Mouse (Mus musculus) heart, embryonic 12.5 days (tissue): ENCODE data around the gene Epha4. TPM values are rescaled to one million over a fixed set of nuclear protein-coding genes. Genes with fewer than 3 reads are reported as not detected.

Source experiments
- ATAC-seq: fragments of 200-750 bp; cut with Nextera tagmentation; 2 replicates; pipeline ENCODE4 v1.8.0; 2017; ENCODE audit warnings: moderate TSS enrichment, moderate library complexity; ENCODE audit not compliant: insufficient number of reproducible peaks, low FRiP score
- H3K27ac ChIP-seq: fragments of 300-500 bp; sonication (generic); 2 replicates; pipeline ENCODE4 v1.5.1; 2016; ENCODE audit warnings: mild to moderate bottlenecking, moderate library complexity; ENCODE audit not compliant: poor library complexity, severe bottlenecking
- H3K27me3 ChIP-seq: fragments of 300-500 bp; sonication (generic); replicated peaks from 2 replicates; pipeline ENCODE4 v1.6.1; 2016; ENCODE audit warnings: mild to moderate bottlenecking, moderate library complexity
- H3K36me3 ChIP-seq: fragments of 300-500 bp; sonication (generic); 2 replicates; pipeline ENCODE4 v1.6.1; 2016; ENCODE audit warnings: mild to moderate bottlenecking, moderate library complexity
- H3K4me1 ChIP-seq: fragments of 300-500 bp; sonication (generic); replicated peaks from 2 replicates; pipeline ENCODE4 v1.6.1; 2016; ENCODE audit warnings: mild to moderate bottlenecking
- H3K4me2 ChIP-seq: fragments of 300-500 bp; sonication (generic); 2 replicates; pipeline ENCODE4 v1.6.1; 2016; ENCODE audit warnings: mild to moderate bottlenecking, moderate library complexity
- H3K4me3 ChIP-seq: fragments of 300-500 bp; sonication (generic); 2 replicates; pipeline ENCODE4 v1.5.1; 2016; ENCODE audit warnings: mild to moderate bottlenecking
- H3K9ac ChIP-seq: fragments of 300-500 bp; sonication (generic); 2 replicates; pipeline ENCODE4 v1.6.1; 2016; ENCODE audit warnings: mild to moderate bottlenecking, moderate library complexity
- H3K9me3 ChIP-seq: fragments of 300-500 bp; sonication (generic); replicated peaks from 2 replicates; pipeline ENCODE4 v1.6.1; 2016; ENCODE audit warnings: mild to moderate bottlenecking, moderate library complexity
- WGBS: fragments of 180-500 bp; shearing (Covaris S2); methylation state at CpG from one replicate; pipeline ENCODE4 v1.1.7; 2016; 5-methylcytosine and 5-hydroxymethylcytosine counted together
- polyA plus RNA-seq: library from polyadenylated mRNA; unstranded; fragments of >200 nt; fragmentation: Nextera tagmentation; extraction: Ambion mirVana; gene quantifications from 2 replicates; pipeline ENCODE4 v1.2.1, GENCODE M21; 2016

The Epha4 gene
- polyA plus RNA-seq, 1 experiment from 2014 or later, result 6.2 TPM

GRCm38 (mm10) chr1:77512059-77512407 lies 2.9 kb downstream of the Epha4 start:
- Histone ChIP-seq H3K4me1 (peaks cover 22% of the 10 kb centered on the region), H3K4me2 (peak overlapping the region; percentile 94), H3K9me3 (no peaks in the 10 kb centered on the region), H3K4me3 (peak overlapping the region; percentile 67), H3K36me3 (no peaks in the 10 kb centered on the region), H3K27ac (no peak overlapping the region), H3K27me3 (no peaks in the 10 kb centered on the region), H3K9ac (peak overlapping the region; percentile 66; the same call in 1 of the 2 replicates)
- no peak for ATAC-seq
- 32% methylated on average over 4 of the region's 4 CpGs for WGBS

GRCm38 (mm10) chr1:77511372-77512058 lies 3.4 kb downstream of the Epha4 start:
- H3K9ac ChIP-seq, result 0 out of 2 replicates have a peak overlapping the region, but pooled peaks have one; percentile 66
- 67% methylated on average over 10 of the region's 10 CpGs for WGBS
- no peak overlapping the region for H3K4me2 ChIP-seq

GRCm38 (mm10) chr1:77510623-77511022 lies 4.3 kb downstream of the Epha4 start:
- H3K4me1 ChIP-seq, result peaks cover 14% of the 10 kb centered on the region
- H3K9me3 ChIP-seq, result no peaks in the 10 kb centered on the region
- H3K4me2 ChIP-seq, result no peak overlapping the region
- 69% methylated on average over 5 of the region's 5 CpGs for WGBS
- no peak overlapping the region for H3K4me3 ChIP-seq
- H3K9ac ChIP-seq, result no peak overlapping the region
- H3K36me3 ChIP-seq, result peaks cover 10% of the 10 kb centered on the region; the same call in 1 of the 2 replicates
- peaks cover 5% of the 10 kb centered on the region; the same call in 1 of the 2 replicates for H3K27me3 ChIP-seq
- H3K27ac ChIP-seq, result no peak overlapping the region
- ATAC-seq, result no peak

More at GRCm38 (mm10) chr1:77511372-77512058, 3.4 kb downstream of the Epha4 start:
- H3K4me1 ChIP-seq, result peaks cover 18% of the 10 kb centered on the region
- H3K9me3 ChIP-seq, result no peaks in the 10 kb centered on the region
- peaks cover 3% of the 10 kb centered on the region; the same call in 1 of the 2 replicates for H3K36me3 ChIP-seq
- ATAC-seq, result no peak
- H3K27ac ChIP-seq, result no peak overlapping the region
- peaks cover 5% of the 10 kb centered on the region; the same call in 1 of the 2 replicates for H3K27me3 ChIP-seq
- H3K4me3 ChIP-seq, result no peak overlapping the region

GRCm38 (mm10) chr1:77506856-77507200 lies 8.1 kb downstream of the Epha4 start:
- ATAC-seq, result no peak
- Histone ChIP-seq H3K27me3 (peaks cover 5% of the 10 kb centered on the region; the same call in 1 of the 2 replicates), H3K36me3 (peaks cover 10% of the 10 kb centered on the region; the same call in 1 of the 2 replicates), H3K4me3 (no peak overlapping the region), H3K4me2 (no peak overlapping the region), H3K27ac (no peak overlapping the region), H3K9ac (no peak overlapping the region), H3K4me1 (peaks cover 23% of the 10 kb centered on the region), H3K9me3 (no peaks in the 10 kb centered on the region)
- 87% methylated on average over 18 of the region's 18 CpGs for WGBS

- H3K4me3 ChIP-seq, result no peak overlapping the region
Observed at GRCm38 (mm10) chr1:77506038-77506855, 8.6 kb downstream of the Epha4 start.

GRCm38 (mm10) chr1:77505263-77505662 lies 9.6 kb downstream of the Epha4 start:
- Histone ChIP-seq H3K27me3 (peaks cover 5% of the 10 kb centered on the region; the same call in 1 of the 2 replicates), H3K9me3 (no peaks in the 10 kb centered on the region), H3K4me2 (no peak overlapping the region; the same call in 1 of the 2 replicates), H3K36me3 (peaks cover 10% of the 10 kb centered on the region; the same call in 1 of the 2 replicates), H3K4me3 (no peak overlapping the region), H3K27ac (no peak overlapping the region), H3K4me1 (peaks cover 22% of the 10 kb centered on the region), H3K9ac (no peak overlapping the region)
- 57% methylated on average over 8 of the region's 8 CpGs for WGBS
- no peak for ATAC-seq

More at GRCm38 (mm10) chr1:77506038-77506855, 8.6 kb downstream of the Epha4 start:
- ATAC-seq, result no peak
- Histone ChIP-seq H3K9me3 (no peaks in the 10 kb centered on the region), H3K27me3 (peaks cover 5% of the 10 kb centered on the region; the same call in 1 of the 2 replicates), H3K4me2 (no peak overlapping the region), H3K4me1 (peaks cover 22% of the 10 kb centered on the region), H3K27ac (no peak overlapping the region), H3K36me3 (peaks cover 10% of the 10 kb centered on the region; the same call in 1 of the 2 replicates), H3K9ac (no peak overlapping the region)
- WGBS, result 61% methylated on average over 21 of the region's 21 CpGs

GRCm38 (mm10) chr1:77504813-77505212 lies 10.1 kb downstream of the Epha4 start:
- no peak for ATAC-seq
- Histone ChIP-seq H3K9me3 (no peaks in the 10 kb centered on the region), H3K27ac (no peak overlapping the region), H3K27me3 (peaks cover 5% of the 10 kb centered on the region; the same call in 1 of the 2 replicates), H3K9ac (no peak overlapping the region), H3K4me3 (no peak overlapping the region), H3K36me3 (peaks cover 10% of the 10 kb centered on the region; the same call in 1 of the 2 replicates), H3K4me1 (peaks cover 22% of the 10 kb centered on the region), H3K4me2 (no peak overlapping the region)
- WGBS, result 29% methylated on average over 2 of the region's 2 CpGs

- no peak for ATAC-seq
- WGBS, result 82% methylated on average over 8 of the region's 8 CpGs
- no peak overlapping the region for H3K4me3 ChIP-seq
- peaks cover 5% of the 10 kb centered on the region; the same call in 1 of the 2 replicates for H3K27me3 ChIP-seq
- no peak overlapping the region for H3K27ac ChIP-seq
- H3K4me2 ChIP-seq, result no peak overlapping the region
- H3K9me3 ChIP-seq, result no peaks in the 10 kb centered on the region
- H3K9ac ChIP-seq, result no peak overlapping the region
- peaks cover 22% of the 10 kb centered on the region for H3K4me1 ChIP-seq
- H3K36me3 ChIP-seq, result peaks cover 10% of the 10 kb centered on the region; the same call in 1 of the 2 replicates
Observed at GRCm38 (mm10) chr1:77503711-77504181, 11.1 kb downstream of the Epha4 start.

GRCm38 (mm10) chr1:77502554-77503119 lies 12.3 kb downstream of the Epha4 start:
- no peaks in the 10 kb centered on the region for H3K9me3 ChIP-seq
- peaks cover 5% of the 10 kb centered on the region; the same call in 1 of the 2 replicates for H3K27me3 ChIP-seq
- peaks cover 22% of the 10 kb centered on the region for H3K4me1 ChIP-seq
- no peak overlapping the region for H3K4me2 ChIP-seq
- peaks cover 10% of the 10 kb centered on the region; the same call in 1 of the 2 replicates for H3K36me3 ChIP-seq
- no peak overlapping the region for H3K27ac ChIP-seq
- 47% methylated on average over 11 of the region's 11 CpGs for whole genome bisulfite sequencing
- H3K4me3 ChIP-seq, result no peak overlapping the region
- H3K9ac ChIP-seq, result no peak overlapping the region
- ATAC-seq, result no peak

- no peak overlapping the region for H3K4me2 ChIP-seq
- no peak overlapping the region for H3K27ac ChIP-seq
- H3K4me3 ChIP-seq, result no peak overlapping the region
- H3K36me3 ChIP-seq, result peaks cover 6% of the 10 kb centered on the region; the same call in 1 of the 2 replicates
- no peaks in the 10 kb centered on the region for H3K9me3 ChIP-seq
- no peak overlapping the region for H3K9ac ChIP-seq
- WGBS, result 70% methylated on average over 13 of the region's 13 CpGs
- no peak for ATAC-seq
- no peaks in the 10 kb centered on the region for H3K27me3 ChIP-seq
- H3K4me1 ChIP-seq, result peaks cover 28% of the 10 kb centered on the region
Observed at GRCm38 (mm10) chr1:77501363-77501933, 13.4 kb downstream of the Epha4 start.
